Mouse (Mus musculus): Measurements from ENCODE around the gene Fam186a. TPM values are rescaled to one million over a fixed set of nuclear protein-coding genes. Genes with fewer than 3 reads are reported as not detected.

Gene Fam186a
- total RNA-seq, 1 experiment from 2014 or later = 0.12 TPM

DNA sequence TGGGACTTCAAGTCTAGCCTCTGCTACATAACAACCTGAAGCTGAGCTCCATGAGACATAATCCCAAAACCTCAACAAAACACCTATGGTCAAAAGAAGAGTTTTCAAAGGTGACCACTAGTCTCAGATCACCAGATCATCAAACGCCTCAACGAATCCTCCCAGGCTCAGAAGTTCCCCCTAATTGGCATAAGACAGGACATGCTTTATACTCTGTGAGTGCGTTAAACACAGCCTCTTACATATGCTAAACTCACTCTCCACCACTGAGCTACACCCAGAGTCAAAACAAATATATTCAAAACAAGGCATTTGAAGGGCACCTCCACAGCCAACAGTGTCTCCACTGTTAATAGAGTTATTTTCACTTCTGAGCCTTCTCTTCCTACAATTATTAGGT is 94.3 kb downstream of the Fam186a start:
- no peak for DNase-seq

Other genes starting within 250 kb of the Fam186a start
- 639 and 861 TPM in 2 replicates for gene Gpd1, start 249.5 kb downstream of the Fam186a start, total RNA-seq (2021)
- gene Cox14, start 241.4 kb downstream of the Fam186a start, total RNA-seq (2021) = 217 and 256 TPM in 2 replicates
- 47.5 and 61.7 TPM in 2 replicates for gene Cers5, start 194.2 kb downstream of the Fam186a start, total RNA-seq (2021)
- gene Lima1, start 91.6 kb downstream of the Fam186a start, total RNA-seq (2021) = 40.3 and 42.4 TPM in 2 replicates
- gene Larp4, start 3.0 kb upstream of the Fam186a start, total RNA-seq (2021) = 70.2 and 73.5 TPM in 2 replicates
- gene Dip2b, start 71.6 kb upstream of the Fam186a start, total RNA-seq (2021) = 17.9 and 19.9 TPM in 2 replicates

Data from adrenal gland, postnatal 25 days (tissue).